Mouse (Mus musculus) embryonic facial prominence, embryonic 13.5 days (tissue): ENCODE data around the gene Rxfp4. TPM values are rescaled to one million over a fixed set of nuclear protein-coding genes. Genes with fewer than 3 reads are reported as not detected.

Experiments used
- ATAC-seq: fragments of 200-750 bp; cut with Nextera tagmentation; 2 replicates; pipeline ENCODE4 v1.8.0; 2017; ENCODE audit warnings: low read depth; ENCODE audit not compliant: insufficient number of reproducible peaks, insufficient read depth, low FRiP score, low TSS enrichment
- H3K27ac ChIP-seq: fragments of 300-500 bp; sonication (generic); 2 replicates; pipeline ENCODE4 v1.5.1; 2015; ENCODE audit warnings: moderate library complexity, mild to moderate bottlenecking, inconsistent platforms
- H3K27me3 ChIP-seq: fragments of 300-500 bp; sonication (generic); 2 replicates; pipeline ENCODE4 v1.6.1; 2015; ENCODE audit warnings: mild to moderate bottlenecking, inconsistent platforms
- H3K36me3 ChIP-seq: fragments of 300-500 bp; sonication (generic); 2 replicates; pipeline ENCODE4 v1.6.1; 2015; ENCODE audit warnings: mild to moderate bottlenecking, inconsistent platforms
- H3K4me1 ChIP-seq: fragments of 300-500 bp; sonication (generic); 2 replicates; pipeline ENCODE4 v1.6.1; 2015; ENCODE audit warnings: inconsistent platforms
- H3K4me2 ChIP-seq: fragments of 300-500 bp; sonication (generic); 2 replicates; pipeline ENCODE4 v1.6.1; 2015; ENCODE audit warnings: moderate library complexity, mild to moderate bottlenecking, inconsistent platforms
- H3K4me3 ChIP-seq: fragments of 300-500 bp; sonication (generic); 2 replicates; pipeline ENCODE4 v1.5.1; 2015; ENCODE audit warnings: mild to moderate bottlenecking, inconsistent platforms
- H3K9ac ChIP-seq: fragments of 300-500 bp; sonication (generic); 2 replicates; pipeline ENCODE4 v1.6.1; 2015; ENCODE audit warnings: mild to moderate bottlenecking, inconsistent platforms
- H3K9me3 ChIP-seq: fragments of 300-500 bp; sonication (generic); 2 replicates; pipeline ENCODE4 v1.6.1; 2016; ENCODE audit warnings: inconsistent platforms
- WGBS: fragments of 180-500 bp; shearing (Covaris S2); methylation state at CpG from one replicate; pipeline ENCODE4 v1.1.7; 2015; ENCODE audit warnings: mixed read lengths; 5-methylcytosine and 5-hydroxymethylcytosine counted together
- polyA plus RNA-seq: library from polyadenylated mRNA; unstranded; fragments of >200 nt; fragmentation: Nextera tagmentation; extraction: Ambion mirVana; gene quantifications from 2 replicates; pipeline ENCODE4 v1.2.1, GENCODE M21; 2015

Gene Rxfp4
- polyA plus RNA-seq, 1 experiment from 2014 or later = not detected

GRCm38 (mm10) chr3:88650713-88651504 lies 2.0 kb downstream of the Rxfp4 start:
- Histone ChIP-seq H3K36me3 (peaks cover 35% of the 10 kb centered on the region), H3K27ac (no peak overlapping the region), H3K27me3 (no peaks in the 10 kb centered on the region), H3K9me3 (no peaks in the 10 kb centered on the region), H3K9ac (no peak overlapping the region), H3K4me2 (no peak overlapping the region), H3K4me3 (no peak overlapping the region), H3K4me1 (peaks cover 18% of the 10 kb centered on the region; the same call in 1 of the 2 replicates)
- ATAC-seq = no peak
- 73% methylated on average over 13 of the region's 13 CpGs for WGBS

- Histone ChIP-seq H3K4me2 (no peak overlapping the region), H3K27ac (no peak overlapping the region), H3K36me3 (peaks cover 43% of the 10 kb centered on the region), H3K9me3 (no peaks in the 10 kb centered on the region), H3K4me3 (no peak overlapping the region), H3K4me1 (0 out of 2 replicates have a peak, but pooled peaks cover 9% of the 10 kb centered on the region), H3K9ac (no peak overlapping the region), H3K27me3 (no peaks in the 10 kb centered on the region)
- ATAC-seq = no peak
- WGBS = 93% methylated on average over 13 of the region's 13 CpGs
These were observed 3.0 kb downstream of the Rxfp4 start for GRCm38 (mm10) chr3:88649967-88650366.

- no peak for ATAC-seq
- H3K27me3 ChIP-seq = no peaks in the 10 kb centered on the region
- no peak overlapping the region for H3K4me2 ChIP-seq
- H3K9ac ChIP-seq = no peak overlapping the region
- peaks cover 51% of the 10 kb centered on the region for H3K36me3 ChIP-seq
- no peak overlapping the region for H3K27ac ChIP-seq
- WGBS = 76% methylated on average over 10 of the region's 10 CpGs
- H3K4me3 ChIP-seq = no peak overlapping the region
- no peaks in the 10 kb centered on the region for H3K9me3 ChIP-seq
- 0 out of 2 replicates have a peak, but pooled peaks cover 4% of the 10 kb centered on the region for H3K4me1 ChIP-seq
These were observed 3.8 kb downstream of the Rxfp4 start for GRCm38 (mm10) chr3:88649186-88649585.

- no peaks in the 10 kb centered on the region for H3K9me3 ChIP-seq
- 81% methylated on average over 12 of the region's 12 CpGs for WGBS
These were observed 4.3 kb downstream of the Rxfp4 start for GRCm38 (mm10) chr3:88648452-88649168.

DNA sequence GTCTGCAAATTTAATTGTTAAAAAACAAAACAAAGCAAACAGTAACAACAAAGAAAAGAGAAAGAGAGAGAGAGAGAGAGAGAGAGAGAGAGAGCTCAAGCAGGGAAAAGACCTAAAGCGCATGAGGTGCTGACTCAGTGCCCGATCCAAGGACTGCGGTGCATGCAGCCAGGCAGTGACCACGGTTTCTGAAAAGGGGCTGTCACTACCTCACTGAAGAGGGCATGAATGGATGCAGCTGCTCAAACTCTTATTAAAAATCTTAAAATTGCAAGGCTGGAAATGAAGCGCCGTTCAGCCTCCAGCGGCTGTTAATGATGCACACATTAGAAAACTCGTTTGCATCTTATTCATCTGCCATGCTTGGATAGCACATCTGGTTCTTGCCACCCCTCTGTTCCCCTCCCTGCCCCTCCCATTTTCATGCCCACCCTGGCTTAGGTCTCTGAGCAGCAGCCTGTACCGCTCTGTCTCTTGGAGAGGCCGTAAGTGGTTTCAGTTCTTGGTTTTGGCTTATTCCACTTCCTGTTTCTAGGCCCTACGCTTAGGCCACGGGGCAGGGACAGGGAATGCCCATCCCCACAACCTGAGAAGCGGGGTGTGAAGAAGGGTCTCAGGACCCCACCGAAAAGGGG lies 5.0 kb downstream of the Rxfp4 start:
- 0 out of 2 replicates have a peak, but pooled peaks cover under 1% of the 10 kb centered on the region for H3K4me1 ChIP-seq
- no peaks in the 10 kb centered on the region for H3K27me3 ChIP-seq
- no peak for ATAC-seq
- H3K36me3 ChIP-seq = peaks cover 64% of the 10 kb centered on the region
- H3K27ac ChIP-seq = no peak overlapping the region
- H3K4me3 ChIP-seq = no peak overlapping the region
- 87% methylated on average over 14 of the region's 14 CpGs for WGBS
- H3K9me3 ChIP-seq = no peaks in the 10 kb centered on the region
- no peak overlapping the region for H3K4me2 ChIP-seq
- no peak overlapping the region for H3K9ac ChIP-seq

More at GRCm38 (mm10) chr3:88648452-88649168, 4.3 kb downstream of the Rxfp4 start:
- no peak overlapping the region for H3K4me3 ChIP-seq
- no peak overlapping the region for H3K4me2 ChIP-seq
- H3K4me1 ChIP-seq = 0 out of 2 replicates have a peak, but pooled peaks cover 4% of the 10 kb centered on the region
- no peaks in the 10 kb centered on the region for H3K27me3 ChIP-seq
- no peak overlapping the region for H3K9ac ChIP-seq
- no peak overlapping the region for H3K27ac ChIP-seq
- ATAC-seq = no peak
- peaks cover 57% of the 10 kb centered on the region for H3K36me3 ChIP-seq

- Histone ChIP-seq H3K36me3 (peaks cover 72% of the 10 kb centered on the region), H3K9me3 (no peaks in the 10 kb centered on the region), H3K4me2 (no peak overlapping the region), H3K27me3 (no peaks in the 10 kb centered on the region), H3K27ac (no peak overlapping the region), H3K4me1 (no peaks in the 10 kb centered on the region), H3K4me3 (no peak overlapping the region), H3K9ac (no peak overlapping the region)
- WGBS = 84% methylated on average over 3 of the region's 3 CpGs
- no peak for ATAC-seq
These were observed 5.9 kb downstream of the Rxfp4 start for GRCm38 (mm10) chr3:88647076-88647475.

DNA sequence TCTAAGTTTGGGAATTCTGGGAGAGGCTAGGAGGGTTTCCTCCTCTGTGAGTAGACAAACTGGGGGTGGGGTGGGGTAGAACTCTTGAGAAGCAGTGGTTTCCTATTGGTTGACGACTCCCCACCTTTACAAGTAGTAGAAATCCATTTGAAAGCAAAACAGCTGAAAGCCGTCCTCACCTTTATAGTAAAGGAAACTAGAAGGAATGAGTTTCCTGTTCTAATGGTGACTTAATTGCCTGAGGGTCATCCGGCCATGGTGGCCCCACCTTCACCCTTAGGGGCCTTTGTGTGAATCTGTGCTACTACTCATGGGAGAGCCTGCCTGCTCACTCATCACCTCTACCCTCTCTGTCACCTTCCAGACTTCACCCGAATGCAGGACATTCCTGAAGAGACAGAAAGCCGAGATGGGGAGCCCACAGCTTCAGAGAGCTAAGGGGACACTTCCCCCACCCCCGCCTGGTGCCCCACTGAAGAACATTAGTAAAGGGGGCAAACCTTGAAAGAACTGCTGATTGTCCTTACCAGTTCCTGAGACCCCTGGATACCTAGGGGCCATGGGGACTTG lies 6.4 kb downstream of the Rxfp4 start:
- WGBS = 74% methylated on average over 6 of the region's 6 CpGs
- H3K36me3 ChIP-seq = peaks cover 78% of the 10 kb centered on the region
- no peak overlapping the region for H3K9ac ChIP-seq

DNA sequence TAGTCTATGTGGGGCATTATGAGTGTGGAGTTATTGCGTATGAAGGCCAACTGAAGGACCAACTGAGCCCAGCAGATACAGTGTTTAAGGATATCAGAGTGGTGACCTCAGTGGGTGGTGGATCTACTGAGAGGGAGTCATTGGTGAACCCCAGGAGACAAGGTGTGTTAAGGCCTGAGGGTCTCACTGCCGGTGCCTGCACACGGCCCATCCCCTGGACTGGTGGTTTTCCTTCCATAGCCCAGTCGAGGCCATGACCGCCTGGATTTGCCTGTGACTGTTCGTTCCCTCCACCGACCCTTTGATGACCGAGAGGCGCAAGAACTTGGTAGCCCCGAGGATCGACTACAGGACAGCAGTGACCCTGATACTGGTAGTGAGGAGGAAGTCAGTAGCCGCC lies 7.0 kb downstream of the Rxfp4 start:
- Histone ChIP-seq H3K27ac (no peak overlapping the region), H3K36me3 (peaks cover 82% of the 10 kb centered on the region), H3K4me2 (no peak overlapping the region), H3K4me1 (no peaks in the 10 kb centered on the region), H3K27me3 (no peaks in the 10 kb centered on the region), H3K9me3 (no peaks in the 10 kb centered on the region), H3K9ac (no peak overlapping the region), H3K4me3 (no peak overlapping the region)
- no peak for ATAC-seq
- 91% methylated on average over 12 of the region's 12 CpGs for WGBS

More for the DNA sequence above, 6.4 kb downstream of the Rxfp4 start:
- Histone ChIP-seq H3K4me1 (no peaks in the 10 kb centered on the region), H3K27ac (no peak overlapping the region), H3K4me3 (no peak overlapping the region), H3K9me3 (no peaks in the 10 kb centered on the region), H3K27me3 (no peaks in the 10 kb centered on the region), H3K4me2 (no peak overlapping the region)
- no peak for ATAC-seq

DNA sequence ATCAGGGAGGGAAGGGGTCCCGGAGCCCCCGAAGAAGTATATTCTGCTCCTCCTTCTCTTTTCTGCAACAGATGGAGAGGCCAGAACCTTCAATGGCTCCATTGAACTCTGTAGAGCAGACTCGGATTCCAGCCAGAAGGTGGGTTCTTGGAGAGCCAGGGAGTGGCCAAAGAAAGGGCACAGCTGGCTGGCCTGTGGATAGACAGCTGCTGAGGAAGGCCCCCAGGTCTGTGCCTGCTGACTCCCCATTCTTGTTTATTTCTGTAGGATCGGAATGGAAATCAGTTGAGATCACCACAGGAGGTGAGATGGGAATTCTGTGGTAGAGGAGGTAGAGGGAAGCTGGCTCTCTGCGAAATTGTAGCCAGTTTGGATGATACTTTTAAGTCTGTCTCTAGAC lies 9.9 kb downstream of the Rxfp4 start:
- no peaks in the 10 kb centered on the region for H3K27me3 ChIP-seq
- H3K4me2 ChIP-seq = no peak overlapping the region
- no peak overlapping the region for H3K4me3 ChIP-seq
- no peaks in the 10 kb centered on the region for H3K4me1 ChIP-seq
- peaks cover 96% of the 10 kb centered on the region for H3K36me3 ChIP-seq
- 84% methylated on average over 5 of the region's 5 CpGs for WGBS
- no peak for ATAC-seq
- no peaks in the 10 kb centered on the region for H3K9me3 ChIP-seq
- no peak overlapping the region for H3K27ac ChIP-seq
- no peak overlapping the region for H3K9ac ChIP-seq

GRCm38 (mm10) chr3:88640676-88641075 lies 12.3 kb downstream of the Rxfp4 start:
- no peak overlapping the region for H3K4me2 ChIP-seq
- no peaks in the 10 kb centered on the region for H3K4me1 ChIP-seq
- H3K4me3 ChIP-seq = no peak overlapping the region
- 67% methylated on average over 1 of the region's 1 CpGs for WGBS
- ATAC-seq = no peak
- H3K27me3 ChIP-seq = no peaks in the 10 kb centered on the region
- no peak overlapping the region for H3K9ac ChIP-seq
- peaks cover 93% of the 10 kb centered on the region for H3K36me3 ChIP-seq
- peaks cover 3% of the 10 kb centered on the region; the same call in 1 of the 2 replicates for H3K9me3 ChIP-seq
- H3K27ac ChIP-seq = no peak overlapping the region

- Histone ChIP-seq H3K4me3 (no peak overlapping the region), H3K36me3 (peaks cover 94% of the 10 kb centered on the region), H3K27me3 (no peaks in the 10 kb centered on the region), H3K9ac (no peak overlapping the region), H3K4me2 (no peak overlapping the region), H3K27ac (no peak overlapping the region), H3K4me1 (no peaks in the 10 kb centered on the region), H3K9me3 (peaks cover 3% of the 10 kb centered on the region; the same call in 1 of the 2 replicates)
- no peak for ATAC-seq
- 88% methylated on average over 12 of the region's 12 CpGs for WGBS
These were observed 13.7 kb downstream of the Rxfp4 start for GRCm38 (mm10) chr3:88639239-88639638.
